Mouse (Mus musculus): ENCODE results near the gene Efl1. TPM values are rescaled to one million over a fixed set of nuclear protein-coding genes. Genes with fewer than 3 reads are reported as not detected.

Gene Efl1
- polyA plus RNA-seq, 1 experiment from 2014 or later, result 17.3 TPM

GRCm38 (mm10) chr7:82715210-82715911 is 66.9 kb downstream of the Efl1 start:
- H3K4me3 ChIP-seq (ENCODE audit: low read depth, low read length), result no peak overlapping the region
- H3K4me2 ChIP-seq (ENCODE audit: low read length), result no peak overlapping the region
- no peaks in the 10 kb centered on the region for H3K36me3 ChIP-seq (ENCODE audit: control insufficient read depth, insufficient read depth, low read length)
- ATAC-seq, result peak; percentile 94
- H3K27me3 ChIP-seq (ENCODE audit: control insufficient read depth, insufficient read depth, low read depth, low read length), result no peaks in the 10 kb centered on the region
- 27% methylated on average over 7 of the region's 7 CpGs for WGBS
- H3K4me1 ChIP-seq (ENCODE audit: control insufficient read depth, insufficient read depth, low read length), result peaks cover 9% of the 10 kb centered on the region; the same call in 1 of the 2 replicates
- H3K27ac ChIP-seq (ENCODE audit: low read length), result peak overlapping the region; percentile 81
- H3K9me3 ChIP-seq (replicated peaks; ENCODE audit: control insufficient read depth, low read length, poor library complexity, severe bottlenecking), result no peaks in the 10 kb centered on the region
- no peak overlapping the region; the same call in 1 of the 2 replicates for H3K9ac ChIP-seq (ENCODE audit: low read depth, low read length)

- Histone ChIP-seq H3K27me3 (ENCODE audit: control insufficient read depth, insufficient read depth, low read depth, low read length) (no peaks in the 10 kb centered on the region), H3K4me1 (ENCODE audit: control insufficient read depth, insufficient read depth, low read length) (peaks cover 9% of the 10 kb centered on the region; the same call in 1 of the 2 replicates), H3K27ac (ENCODE audit: low read length) (peak overlapping the region; percentile 81), H3K36me3 (ENCODE audit: control insufficient read depth, insufficient read depth, low read length) (no peaks in the 10 kb centered on the region), H3K9me3 (replicated peaks; ENCODE audit: control insufficient read depth, low read length, poor library complexity, severe bottlenecking) (no peaks in the 10 kb centered on the region), H3K9ac (ENCODE audit: low read depth, low read length) (peak overlapping the region; percentile 56), H3K4me2 (ENCODE audit: low read length) (no peak overlapping the region), H3K4me3 (ENCODE audit: low read depth, low read length) (no peak overlapping the region)
- WGBS, result 24% methylated on average over 8 of the region's 8 CpGs
- peak; percentile 34 for ATAC-seq
These were observed 67.6 kb downstream of the Efl1 start for GRCm38 (mm10) chr7:82715912-82716601.

GRCm38 (mm10) chr7:82719285-82719684 is 70.9 kb downstream of the Efl1 start:
- ATAC-seq, result 0 out of 2 replicates have a peak, but pooled peaks have one; percentile 33
- H3K27ac ChIP-seq (ENCODE audit: low read length), result no peak overlapping the region

GRCm38 (mm10) chr7:82719740-82720139 is 71.3 kb downstream of the Efl1 start:
- Histone ChIP-seq H3K27ac (ENCODE audit: low read length) (peak overlapping the region; percentile 33; the same call in 1 of the 2 replicates), H3K36me3 (ENCODE audit: control insufficient read depth, insufficient read depth, low read length) (no peaks in the 10 kb centered on the region), H3K27me3 (ENCODE audit: control insufficient read depth, insufficient read depth, low read depth, low read length) (no peaks in the 10 kb centered on the region), H3K4me3 (ENCODE audit: low read depth, low read length) (no peak overlapping the region), H3K4me2 (ENCODE audit: low read length) (no peak overlapping the region), H3K9ac (ENCODE audit: low read depth, low read length) (no peak overlapping the region), H3K9me3 (replicated peaks; ENCODE audit: control insufficient read depth, low read length, poor library complexity, severe bottlenecking) (no peaks in the 10 kb centered on the region), H3K4me1 (ENCODE audit: control insufficient read depth, insufficient read depth, low read length) (peaks cover 9% of the 10 kb centered on the region; the same call in 1 of the 2 replicates)
- no peak for ATAC-seq
- 61% methylated on average over 5 of the region's 5 CpGs for WGBS

More at GRCm38 (mm10) chr7:82719285-82719684, 70.9 kb downstream of the Efl1 start:
- Histone ChIP-seq H3K4me3 (ENCODE audit: low read depth, low read length) (no peak overlapping the region), H3K9ac (ENCODE audit: low read depth, low read length) (no peak overlapping the region), H3K36me3 (ENCODE audit: control insufficient read depth, insufficient read depth, low read length) (no peaks in the 10 kb centered on the region), H3K9me3 (replicated peaks; ENCODE audit: control insufficient read depth, low read length, poor library complexity, severe bottlenecking) (no peaks in the 10 kb centered on the region), H3K27me3 (ENCODE audit: control insufficient read depth, insufficient read depth, low read depth, low read length) (no peaks in the 10 kb centered on the region), H3K4me2 (ENCODE audit: low read length) (no peak overlapping the region), H3K4me1 (ENCODE audit: control insufficient read depth, insufficient read depth, low read length) (peaks cover 9% of the 10 kb centered on the region; the same call in 1 of the 2 replicates)
- 69% methylated on average over 5 of the region's 5 CpGs for WGBS

- no peak for ATAC-seq
- Histone ChIP-seq H3K27me3 (ENCODE audit: control insufficient read depth, insufficient read depth, low read depth, low read length) (no peaks in the 10 kb centered on the region), H3K36me3 (ENCODE audit: control insufficient read depth, insufficient read depth, low read length) (no peaks in the 10 kb centered on the region), H3K9ac (ENCODE audit: low read depth, low read length) (no peak overlapping the region), H3K4me2 (ENCODE audit: low read length) (no peak overlapping the region), H3K4me3 (ENCODE audit: low read depth, low read length) (no peak overlapping the region), H3K9me3 (replicated peaks; ENCODE audit: control insufficient read depth, low read length, poor library complexity, severe bottlenecking) (no peaks in the 10 kb centered on the region), H3K4me1 (ENCODE audit: control insufficient read depth, insufficient read depth, low read length) (peaks cover 9% of the 10 kb centered on the region; the same call in 1 of the 2 replicates), H3K27ac (ENCODE audit: low read length) (no peak overlapping the region)
- WGBS, result 75% methylated on average over 7 of the region's 7 CpGs
These were observed 72.1 kb downstream of the Efl1 start for GRCm38 (mm10) chr7:82720501-82720900.

GRCm38 (mm10) chr7:82720906-82721305 is 72.5 kb downstream of the Efl1 start:
- Histone ChIP-seq H3K36me3 (ENCODE audit: control insufficient read depth, insufficient read depth, low read length) (no peaks in the 10 kb centered on the region), H3K4me3 (ENCODE audit: low read depth, low read length) (no peak overlapping the region), H3K4me1 (ENCODE audit: control insufficient read depth, insufficient read depth, low read length) (peaks cover 9% of the 10 kb centered on the region; the same call in 1 of the 2 replicates), H3K4me2 (ENCODE audit: low read length) (no peak overlapping the region), H3K9me3 (replicated peaks; ENCODE audit: control insufficient read depth, low read length, poor library complexity, severe bottlenecking) (no peaks in the 10 kb centered on the region), H3K9ac (ENCODE audit: low read depth, low read length) (no peak overlapping the region), H3K27ac (ENCODE audit: low read length) (no peak overlapping the region), H3K27me3 (ENCODE audit: control insufficient read depth, insufficient read depth, low read depth, low read length) (no peaks in the 10 kb centered on the region)
- 73% methylated on average over 7 of the region's 7 CpGs for WGBS
- ATAC-seq, result no peak

- Histone ChIP-seq H3K27me3 (ENCODE audit: control insufficient read depth, insufficient read depth, low read depth, low read length) (no peaks in the 10 kb centered on the region), H3K36me3 (ENCODE audit: control insufficient read depth, insufficient read depth, low read length) (no peaks in the 10 kb centered on the region), H3K4me2 (ENCODE audit: low read length) (no peak overlapping the region), H3K27ac (ENCODE audit: low read length) (no peak overlapping the region), H3K9me3 (replicated peaks; ENCODE audit: control insufficient read depth, low read length, poor library complexity, severe bottlenecking) (no peaks in the 10 kb centered on the region), H3K4me1 (ENCODE audit: control insufficient read depth, insufficient read depth, low read length) (peaks cover 3% of the 10 kb centered on the region; the same call in 1 of the 2 replicates), H3K9ac (ENCODE audit: low read depth, low read length) (no peak overlapping the region), H3K4me3 (ENCODE audit: low read depth, low read length) (no peak overlapping the region)
- ATAC-seq, result no peak
- 88% methylated on average over 7 of the region's 7 CpGs for WGBS
These were observed 74.2 kb downstream of the Efl1 start for GRCm38 (mm10) chr7:82722486-82723123.

- no peaks in the 10 kb centered on the region for H3K36me3 ChIP-seq (ENCODE audit: control insufficient read depth, insufficient read depth, low read length)
- H3K9me3 ChIP-seq (replicated peaks; ENCODE audit: control insufficient read depth, low read length, poor library complexity, severe bottlenecking), result no peaks in the 10 kb centered on the region
- H3K4me2 ChIP-seq (ENCODE audit: low read length), result no peak overlapping the region
- H3K27me3 ChIP-seq (ENCODE audit: control insufficient read depth, insufficient read depth, low read depth, low read length), result no peaks in the 10 kb centered on the region
- 77% methylated on average over 7 of the region's 7 CpGs for WGBS
- H3K4me1 ChIP-seq (ENCODE audit: control insufficient read depth, insufficient read depth, low read length), result peaks cover 3% of the 10 kb centered on the region; the same call in 1 of the 2 replicates
- ATAC-seq, result no peak
- H3K4me3 ChIP-seq (ENCODE audit: low read depth, low read length), result no peak overlapping the region
- H3K27ac ChIP-seq (ENCODE audit: low read length), result no peak overlapping the region
- H3K9ac ChIP-seq (ENCODE audit: low read depth, low read length), result no peak overlapping the region
These were observed 74.9 kb downstream of the Efl1 start for GRCm38 (mm10) chr7:82723151-82723871.
